Comparison of ENCODE assay signal across 26 mouse cellular contexts in the genomic region with DNA sequence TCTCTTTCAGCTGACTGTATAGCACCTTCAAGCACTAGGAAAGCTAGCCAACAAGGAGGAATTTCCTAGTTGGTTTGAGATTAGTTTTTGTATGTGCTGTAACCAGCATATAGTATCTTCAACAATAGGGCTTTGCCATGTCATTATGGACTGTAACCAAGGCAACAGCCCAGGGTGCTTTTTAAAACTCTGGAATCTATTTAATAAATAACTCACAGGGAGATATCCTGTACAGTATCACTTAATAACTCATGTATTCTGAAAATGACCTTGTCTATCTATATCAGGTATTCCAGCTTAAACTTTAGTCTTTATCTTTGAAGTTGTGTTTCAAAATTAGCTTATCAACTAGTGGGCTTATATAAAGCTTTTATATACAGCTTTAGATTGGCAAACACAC.
"Had no signal": no experiment of that assay in that cellular context is flagged by ENCODE, and none has a peak within 500 bp of the region (broad histone marks: within the 10 kb centered on the region; RNA-seq: fewer than 3 reads in every experiment).

No protein-coding gene starts in this region.

- DNase-seq: gastrocnemius, adult 2 months; gastrocnemius, postnatal 10 days; gastrocnemius, postnatal 25 days; heart, adult 18-20 months; heart, postnatal 10 days; heart, postnatal 4 days; kidney, adult 11 months; kidney, adult 2 months; kidney, adult 9 months; kidney, postnatal 14 days; kidney, postnatal 36 days; layer of hippocampus, adult 9-11 months; layer of hippocampus, postnatal 36 days; left cerebral cortex, postnatal 4 days had no signal

- ATAC-seq: hindbrain, embryonic 16.5 days; inflammation-experienced regulatory T-cells, adult 6 months; liver, embryonic 12.5 days had no signal

- H3K4me1 ChIP-seq: heart, embryonic 10.5 days; heart, embryonic 12.5 days; hindbrain, embryonic 10.5 days; hindbrain, embryonic 12.5 days; kidney, embryonic 15.5 days; limb, embryonic 13.5 days; limb, embryonic 15.5 days; liver, embryonic 12.5 days had no signal

- H3K4me2 ChIP-seq: heart, embryonic 12.5 days; hindbrain, embryonic 12.5 days; hindbrain, embryonic 14.5 days; kidney, embryonic 15.5 days; limb, embryonic 13.5 days; limb, embryonic 15.5 days; liver, embryonic 12.5 days had no signal

- H3K4me3 ChIP-seq: gastrocnemius, adult 2 months; heart, embryonic 10.5 days; heart, embryonic 12.5 days; hindbrain, embryonic 10.5 days; hindbrain, embryonic 12.5 days; kidney, embryonic 15.5 days; limb, embryonic 13.5 days; limb, embryonic 15.5 days; liver, embryonic 12.5 days had no signal

- H3K36me3 ChIP-seq: heart, embryonic 10.5 days; heart, embryonic 12.5 days; hindbrain, embryonic 10.5 days; hindbrain, embryonic 12.5 days; kidney, embryonic 15.5 days; limb, embryonic 13.5 days; limb, embryonic 15.5 days; liver, embryonic 12.5 days had no signal

- H3K9me3 ChIP-seq: heart, embryonic 10.5 days; heart, embryonic 12.5 days; hindbrain, embryonic 10.5 days; hindbrain, embryonic 12.5 days; kidney, embryonic 15.5 days; limb, embryonic 13.5 days; limb, embryonic 15.5 days; liver, embryonic 12.5 days had no signal

- H3K27ac ChIP-seq: gastrocnemius, adult 2 months; heart, embryonic 10.5 days; hindbrain, embryonic 10.5 days; hindbrain, embryonic 12.5 days; hindbrain, embryonic 14.5 days; kidney, embryonic 15.5 days; kidney, postnatal 0 days; limb, embryonic 13.5 days; limb, embryonic 15.5 days; liver, embryonic 12.5 days had no signal

- H3K9ac ChIP-seq: heart, embryonic 12.5 days; hindbrain, embryonic 12.5 days; hindbrain, embryonic 14.5 days; kidney, embryonic 15.5 days; limb, embryonic 13.5 days; limb, embryonic 15.5 days; liver, embryonic 12.5 days had no signal

- H3K27me3 ChIP-seq: heart, embryonic 12.5 days; hindbrain, embryonic 12.5 days; kidney, embryonic 15.5 days; limb, embryonic 13.5 days; limb, embryonic 15.5 days; liver, embryonic 12.5 days had no signal
